ENCODE assay signal across 26 mouse cellular contexts in the genomic region with DNA sequence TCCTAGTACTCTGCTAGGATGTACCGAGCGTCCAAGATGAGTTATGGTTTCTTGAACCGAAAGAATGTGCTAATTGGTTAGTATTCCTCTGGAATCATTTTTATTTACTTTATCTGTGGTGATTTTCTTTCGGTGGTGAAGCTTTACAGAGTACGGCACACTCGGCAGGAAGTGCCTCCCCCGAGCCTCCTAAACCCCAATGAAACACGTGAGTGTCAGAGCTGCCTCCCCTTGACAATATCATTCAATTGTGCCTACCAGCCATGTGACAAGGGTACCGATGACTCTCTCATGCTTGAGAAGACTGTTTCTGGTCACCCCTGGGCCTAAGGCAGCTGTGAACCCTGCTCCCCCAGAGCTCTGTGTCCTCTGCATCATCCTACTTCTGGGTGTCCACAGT.
DNase-seq lines count a peak whose midpoint lies in the region; ATAC-seq and TF ChIP-seq lines count a peak whose summit lies in the region.
"Had no signal": no experiment of that assay in that cellular context is flagged by ENCODE, and none has a peak within 500 bp of the region (broad histone marks: within the 10 kb centered on the region; RNA-seq: fewer than 3 reads in every experiment).

No protein-coding gene starts in this region.

- no peak for TF ChIP-seq CTCF in thymus, adult 2 months (IDR thresholded peaks at IDR 0.05; ENCODE audit: borderline replicate concordance, control insufficient read depth, extremely low read depth, insufficient read depth, low read length, poor library complexity)
- TF ChIP-seq CTCF in cerebellum, adult 2 months (IDR thresholded peaks at IDR 0.05; ENCODE audit: borderline replicate concordance, insufficient read depth, low read depth, low read length): no peak

- H3K27me3 ChIP-seq in midbrain, embryonic 11.5 days (ENCODE audit: control insufficient read depth, insufficient read depth, low read length): no peaks in the 10 kb centered on the region
- H3K27me3 ChIP-seq in midbrain, embryonic 15.5 days (replicated peaks): no peaks in the 10 kb centered on the region
- H3K27me3 ChIP-seq in thymus, adult 2 months (ENCODE audit: control insufficient read depth, insufficient read depth, low read length): no peaks in the 10 kb centered on the region; the same call in 1 of the 2 replicates
- H3K27me3 ChIP-seq in cerebellum, adult 2 months (ENCODE audit: control insufficient read depth, insufficient read depth, low read length): no peaks in the 10 kb centered on the region
- H3K27me3 ChIP-seq: embryonic facial prominence, embryonic 12.5 days; heart, embryonic 12.5 days had no signal

- H3K27ac ChIP-seq in midbrain, embryonic 11.5 days (ENCODE audit: low read depth, low read length): no peak overlapping the region
- no peak overlapping the region for H3K27ac ChIP-seq in midbrain, embryonic 15.5 days
- peak overlapping the region; percentile 17; the same call in 1 of the 2 replicates for H3K27ac ChIP-seq in thymus, adult 2 months (ENCODE audit: control insufficient read depth, insufficient read depth, low read length)
- no peak overlapping the region for H3K27ac ChIP-seq in cerebellum, adult 2 months (ENCODE audit: insufficient read depth, low read length)
- H3K27ac ChIP-seq: embryonic facial prominence, embryonic 12.5 days; hindbrain, embryonic 14.5 days; left cerebral cortex, adult 2 months had no signal

- TF ChIP-seq POLR2A in thymus, adult 2 months (IDR thresholded peaks at IDR 0.05; ENCODE audit: control insufficient read depth, extremely low read depth, insufficient read depth, low read length, poor library complexity): no peak
- no peak for TF ChIP-seq POLR2A in cerebellum, adult 2 months (IDR thresholded peaks at IDR 0.05; ENCODE audit: borderline replicate concordance, insufficient read depth, low read length)

- 82% methylated on average over 9 of the region's 9 CpGs for WGBS in midbrain, embryonic 11.5 days
- 85% methylated on average over 9 of the region's 9 CpGs for WGBS in midbrain, embryonic 15.5 days
- 14% methylated on average over 9 of the region's 9 CpGs for WGBS in thymus, adult 2 months
- WGBS in cerebellum, adult 2 months: 84% methylated on average over 9 of the region's 9 CpGs

- H3K4me3 ChIP-seq in midbrain, embryonic 11.5 days (ENCODE audit: low read depth, low read length): no peak overlapping the region
- H3K4me3 ChIP-seq in midbrain, embryonic 15.5 days: no peak overlapping the region
- H3K4me3 ChIP-seq in thymus, adult 2 months (ENCODE audit: control insufficient read depth, insufficient read depth, low read length): no peak overlapping the region
- no peak overlapping the region for H3K4me3 ChIP-seq in cerebellum, adult 2 months (replicated peaks; ENCODE audit: insufficient read depth, low read depth, low read length)
- H3K4me3 ChIP-seq: embryonic facial prominence, embryonic 12.5 days; erythroblast, embryonic 14.5 days; heart, embryonic 12.5 days; left cerebral cortex, adult 2 months; megakaryocyte, embryonic 14.5 days had no signal

- H3K4me2 ChIP-seq in midbrain, embryonic 11.5 days: no peak overlapping the region
- H3K4me2 ChIP-seq in midbrain, embryonic 15.5 days: no peak overlapping the region
- H3K4me2 ChIP-seq: embryonic facial prominence, embryonic 12.5 days; heart, embryonic 12.5 days; hindbrain, embryonic 14.5 days had no signal

- no peaks in the 10 kb centered on the region for H3K9me3 ChIP-seq in midbrain, embryonic 11.5 days (ENCODE audit: control insufficient read depth, low read length)
- H3K9me3 ChIP-seq in midbrain, embryonic 15.5 days: no peaks in the 10 kb centered on the region
- H3K9me3 ChIP-seq: embryonic facial prominence, embryonic 12.5 days; heart, embryonic 12.5 days; megakaryocyte, embryonic 14.5 days had no signal

- no peaks in the 10 kb centered on the region for H3K4me1 ChIP-seq in midbrain, embryonic 11.5 days (ENCODE audit: control insufficient read depth, insufficient read depth, low read length)
- no peaks in the 10 kb centered on the region for H3K4me1 ChIP-seq in midbrain, embryonic 15.5 days
- peaks cover 32% of the 10 kb centered on the region for H3K4me1 ChIP-seq in thymus, adult 2 months (replicated peaks; ENCODE audit: control insufficient read depth, insufficient read depth, low read length)
- no peaks in the 10 kb centered on the region for H3K4me1 ChIP-seq in cerebellum, adult 2 months (ENCODE audit: control insufficient read depth, insufficient read depth, low read length)
- H3K4me1 ChIP-seq: embryonic facial prominence, embryonic 12.5 days; heart, embryonic 12.5 days had no signal

- ATAC-seq in midbrain, embryonic 11.5 days (ENCODE audit: low FRiP score): no peak
- no peak for ATAC-seq in midbrain, embryonic 15.5 days (replicated peaks)
- ATAC-seq in cerebellum, adult (ENCODE audit: insufficient number of reproducible peaks, low FRiP score, low TSS enrichment): no peak
- ATAC-seq: intestine, postnatal 0 days; midbrain, embryonic 16.5 days had no signal

- no peaks in the 10 kb centered on the region for H3K36me3 ChIP-seq in midbrain, embryonic 11.5 days (ENCODE audit: control insufficient read depth, insufficient read depth, low read length)
- no peaks in the 10 kb centered on the region for H3K36me3 ChIP-seq in midbrain, embryonic 15.5 days (replicated peaks)
- H3K36me3 ChIP-seq in thymus, adult 2 months (ENCODE audit: control insufficient read depth, insufficient read depth, low read length): no peaks in the 10 kb centered on the region
- H3K36me3 ChIP-seq: embryonic facial prominence, embryonic 12.5 days; heart, embryonic 12.5 days had no signal

- peak; percentile 75 for DNase-seq in midbrain, embryonic 11.5 days (ENCODE audit: low spot score, missing footprints)
- peak; percentile 50 for DNase-seq in induced T-regulatory cell, adult 2 months (ENCODE audit: low read depth)
- peak; percentile 60 for DNase-seq in thymus, adult 2 months
- no peak for DNase-seq in ovary, postnatal 14 days (ENCODE audit: low spot score)
- no peak for DNase-seq in cerebellum, adult 9-10 months
- DNase-seq in cerebellum, adult 2 months: no peak
- DNase-seq: adrenal gland, postnatal 36 days; B cell, adult 2 months; cerebellum, adult 8-10 months; heart, postnatal 14 days; kidney, postnatal 25 days; layer of hippocampus, adult 9-11 months; left cerebral cortex, postnatal 4 days; liver; liver, postnatal 0 days; lung, postnatal 14 days had no signal

- H3K9ac ChIP-seq in midbrain, embryonic 11.5 days (ENCODE audit: low read length): no peak overlapping the region
- no peak overlapping the region for H3K9ac ChIP-seq in midbrain, embryonic 15.5 days
- H3K9ac ChIP-seq: embryonic facial prominence, embryonic 12.5 days; heart, embryonic 12.5 days; hindbrain, embryonic 14.5 days; liver, postnatal 0 days had no signal

Comparison
In these comparisons a context has a peak if more than half of its experiments do, and no peak if none do; other contexts are left out.
1. DNase-seq: peak in midbrain, embryonic 11.5 days (single experiment), induced T-regulatory cell, adult 2 months (single experiment) and thymus, adult 2 months (single experiment); none in ovary, postnatal 14 days (single experiment), cerebellum, adult 9-10 months (single experiment) and cerebellum, adult 2 months (0 of 2).